ENCODE assay signal across 24 mouse cellular contexts in genomic region chr13:62923182-62923581, GRCm38 (mm10). TPM values are rescaled to one million over a fixed set of nuclear protein-coding genes. Genes with fewer than 3 reads are reported as not detected.
DNase-seq lines count a peak whose midpoint lies in the region; ATAC-seq and TF ChIP-seq lines count a peak whose summit lies in the region.
"Had no signal": no experiment of that assay in that cellular context is flagged by ENCODE, and none has a peak within 500 bp of the region (broad histone marks: within the 10 kb centered on the region; RNA-seq: fewer than 3 reads in every experiment).

No protein-coding gene starts in this region.

- no peak for TF ChIP-seq CTCF in forebrain, postnatal 0 days (IDR thresholded peaks at IDR 0.05; ENCODE audit: low read depth)

- H3K4me2 ChIP-seq in forebrain, postnatal 0 days (ENCODE audit: low read depth): no peak overlapping the region
- H3K4me2 ChIP-seq in forebrain, embryonic 16.5 days (ENCODE audit: low read length): no peak overlapping the region
- H3K4me2 ChIP-seq in limb, embryonic 14.5 days (replicated peaks; ENCODE audit: low read depth, low read length, severe bottlenecking): no peak overlapping the region
- H3K4me2 ChIP-seq in embryonic facial prominence, embryonic 12.5 days (replicated peaks): no peak overlapping the region
- no peak overlapping the region for H3K4me2 ChIP-seq in stomach, embryonic 16.5 days (ENCODE audit: low read depth, low read length)
- H3K4me2 ChIP-seq: heart, embryonic 12.5 days; liver, embryonic 13.5 days had no signal

- no peaks in the 10 kb centered on the region for H3K9me3 ChIP-seq in forebrain, postnatal 0 days (ENCODE audit: low read length)
- no peaks in the 10 kb centered on the region for H3K9me3 ChIP-seq in forebrain, embryonic 16.5 days (ENCODE audit: control insufficient read depth, low read length)
- H3K9me3 ChIP-seq in limb, embryonic 14.5 days (ENCODE audit: control insufficient read depth, low read length): no peaks in the 10 kb centered on the region
- no peaks in the 10 kb centered on the region for H3K9me3 ChIP-seq in limb, embryonic 10.5 days (replicated peaks)
- no peaks in the 10 kb centered on the region for H3K9me3 ChIP-seq in embryonic facial prominence, embryonic 12.5 days
- no peaks in the 10 kb centered on the region for H3K9me3 ChIP-seq in stomach, embryonic 16.5 days (replicated peaks; ENCODE audit: control insufficient read depth, low read length)
- H3K9me3 ChIP-seq: forebrain, embryonic 10.5 days; heart, embryonic 12.5 days; liver, embryonic 13.5 days had no signal

- DNase-seq in forebrain, postnatal 0 days: no peak
- DNase-seq in limb, embryonic 14.5 days (ENCODE audit: low spot score): no peak
- no peak for DNase-seq in limb, embryonic 10.5 days (ENCODE audit: low spot score)
- no peak for DNase-seq in adrenal gland, postnatal 14 days
- DNase-seq in cerebellum, adult 11 months: no peak
- DNase-seq: adrenal gland, postnatal 36 days; cerebellum, adult 2 months; gastrocnemius, adult 2 months; kidney, adult 2 months; kidney, postnatal 14 days; left cerebral cortex, postnatal 4 days; liver, embryonic 13.5 days; lung, postnatal 36 days; right cerebral cortex, postnatal 25 days; thymus, postnatal 14 days had no signal

- H3K4me1 ChIP-seq in forebrain, postnatal 0 days (ENCODE audit: insufficient read depth): no peaks in the 10 kb centered on the region
- no peaks in the 10 kb centered on the region for H3K4me1 ChIP-seq in forebrain, embryonic 16.5 days (replicated peaks; ENCODE audit: control insufficient read depth, insufficient read depth, low read length)
- peaks cover 11% of the 10 kb centered on the region for H3K4me1 ChIP-seq in limb, embryonic 14.5 days (ENCODE audit: control insufficient read depth, insufficient read depth, low read length)
- peaks cover 12% of the 10 kb centered on the region; the same call in 1 of the 2 replicates for H3K4me1 ChIP-seq in limb, embryonic 10.5 days
- 0 out of 2 replicates have a peak, but pooled peaks cover 8% of the 10 kb centered on the region for H3K4me1 ChIP-seq in embryonic facial prominence, embryonic 12.5 days
- H3K4me1 ChIP-seq in stomach, embryonic 16.5 days (ENCODE audit: control insufficient read depth, insufficient read depth, low read length): peaks cover 8% of the 10 kb centered on the region
- H3K4me1 ChIP-seq: forebrain, embryonic 10.5 days; heart, embryonic 12.5 days; liver, embryonic 13.5 days had no signal

- ATAC-seq in forebrain, postnatal 0 days: peak; percentile 30; the same call in 1 of the 2 replicates
- no peak for ATAC-seq in forebrain, embryonic 16.5 days
- peak; percentile 27; the same call in 1 of the 2 replicates for ATAC-seq in limb, embryonic 14.5 days (ENCODE audit: low FRiP score, low read depth)
- ATAC-seq in embryonic facial prominence, embryonic 12.5 days (ENCODE audit: insufficient number of reproducible peaks, insufficient read depth, low FRiP score, low TSS enrichment): no peak
- ATAC-seq in stomach, embryonic 16.5 days (ENCODE audit: insufficient read depth, low FRiP score): peak; percentile 34; the same call in 1 of the 2 replicates
- ATAC-seq: hindbrain, embryonic 16.5 days had no signal

- TF ChIP-seq POLR2A in limb, embryonic 14.5 days (IDR thresholded peaks at IDR 0.05; ENCODE audit: borderline replicate concordance, extremely low read depth, insufficient read depth, insufficient read length): no peak

- H3K36me3 ChIP-seq in forebrain, postnatal 0 days (ENCODE audit: insufficient read depth): no peaks in the 10 kb centered on the region
- no peaks in the 10 kb centered on the region for H3K36me3 ChIP-seq in forebrain, embryonic 16.5 days (ENCODE audit: control insufficient read depth, insufficient read depth)
- H3K36me3 ChIP-seq in limb, embryonic 14.5 days (ENCODE audit: control insufficient read depth, insufficient read depth, low read length): no peaks in the 10 kb centered on the region
- H3K36me3 ChIP-seq in limb, embryonic 10.5 days: no peaks in the 10 kb centered on the region
- H3K36me3 ChIP-seq in embryonic facial prominence, embryonic 12.5 days: no peaks in the 10 kb centered on the region
- no peaks in the 10 kb centered on the region for H3K36me3 ChIP-seq in stomach, embryonic 16.5 days (ENCODE audit: control insufficient read depth, insufficient read depth, low read length)
- H3K36me3 ChIP-seq: forebrain, embryonic 10.5 days; heart, embryonic 12.5 days; liver, embryonic 13.5 days had no signal

- WGBS in forebrain, postnatal 0 days: 58% methylated on average over 8 of the region's 8 CpGs
- WGBS in forebrain, embryonic 16.5 days: 66% methylated on average over 8 of the region's 8 CpGs
- 61% methylated on average over 8 of the region's 8 CpGs for WGBS in limb, embryonic 14.5 days
- 87% methylated on average over 8 of the region's 8 CpGs for WGBS in limb, embryonic 10.5 days
- WGBS in embryonic facial prominence, embryonic 12.5 days: 73% methylated on average over 8 of the region's 8 CpGs
- 50% methylated on average over 8 of the region's 8 CpGs for WGBS in stomach, embryonic 16.5 days

- no peak overlapping the region for H3K4me3 ChIP-seq in forebrain, postnatal 0 days (ENCODE audit: low read depth, low read length)
- H3K4me3 ChIP-seq in forebrain, embryonic 16.5 days (replicated peaks; ENCODE audit: low read length): no peak overlapping the region
- no peak overlapping the region for H3K4me3 ChIP-seq in limb, embryonic 14.5 days (replicated peaks; ENCODE audit: low read length)
- no peak overlapping the region for H3K4me3 ChIP-seq in limb, embryonic 10.5 days
- no peak overlapping the region for H3K4me3 ChIP-seq in embryonic facial prominence, embryonic 12.5 days
- H3K4me3 ChIP-seq in stomach, embryonic 16.5 days (replicated peaks; ENCODE audit: low read length): no peak overlapping the region
- H3K4me3 ChIP-seq: forebrain, embryonic 10.5 days; gastrocnemius, adult 2 months; heart, embryonic 12.5 days; left cerebral cortex, adult 2 months; liver, embryonic 13.5 days had no signal

- no peaks in the 10 kb centered on the region for H3K27me3 ChIP-seq in forebrain, postnatal 0 days (ENCODE audit: insufficient read depth, low read length)
- no peaks in the 10 kb centered on the region for H3K27me3 ChIP-seq in forebrain, embryonic 16.5 days (replicated peaks; ENCODE audit: control insufficient read depth, insufficient read depth, low read length)
- no peaks in the 10 kb centered on the region for H3K27me3 ChIP-seq in limb, embryonic 14.5 days (ENCODE audit: control insufficient read depth, insufficient read depth, low read length)
- no peaks in the 10 kb centered on the region for H3K27me3 ChIP-seq in limb, embryonic 10.5 days (ENCODE audit: low read depth, poor library complexity, severe bottlenecking)
- no peaks in the 10 kb centered on the region for H3K27me3 ChIP-seq in embryonic facial prominence, embryonic 12.5 days
- no peaks in the 10 kb centered on the region for H3K27me3 ChIP-seq in stomach, embryonic 16.5 days (ENCODE audit: control insufficient read depth, insufficient read depth, low read length)
- H3K27me3 ChIP-seq: heart, embryonic 12.5 days; liver, embryonic 13.5 days had no signal

- no peak overlapping the region for H3K27ac ChIP-seq in forebrain, postnatal 0 days (ENCODE audit: low read depth, low read length)
- H3K27ac ChIP-seq in forebrain, embryonic 16.5 days (ENCODE audit: low read length): no peak overlapping the region
- H3K27ac ChIP-seq in limb, embryonic 14.5 days (replicated peaks; ENCODE audit: low read depth, low read length): no peak overlapping the region
- no peak overlapping the region for H3K27ac ChIP-seq in limb, embryonic 10.5 days
- 0 out of 2 replicates have a peak overlapping the region, but pooled peaks have one; percentile 17 for H3K27ac ChIP-seq in embryonic facial prominence, embryonic 12.5 days
- H3K27ac ChIP-seq in stomach, embryonic 16.5 days (ENCODE audit: low read length): peak overlapping the region; percentile 68
- H3K27ac ChIP-seq: forebrain, embryonic 10.5 days; gastrocnemius, adult 2 months; left cerebral cortex, adult 2 months; liver, embryonic 13.5 days had no signal

- H3K9ac ChIP-seq in forebrain, postnatal 0 days: no peak overlapping the region
- no peak overlapping the region for H3K9ac ChIP-seq in forebrain, embryonic 16.5 days (replicated peaks; ENCODE audit: low read depth, low read length)
- no peak overlapping the region for H3K9ac ChIP-seq in limb, embryonic 14.5 days (ENCODE audit: low read depth, low read length, severe bottlenecking)
- H3K9ac ChIP-seq in embryonic facial prominence, embryonic 12.5 days: no peak overlapping the region
- no peak overlapping the region for H3K9ac ChIP-seq in stomach, embryonic 16.5 days (ENCODE audit: low read length)
- H3K9ac ChIP-seq: heart, embryonic 12.5 days; liver, embryonic 13.5 days had no signal

RNA-seq across cellular contexts. Expression of gene Fbp1, which starts 35.1 kb away (rescaled TPM):
- 0.15 TPM in 1 of 2 replicates, not detected in the other for total RNA-seq in forebrain, postnatal 0 days (2014; rRNA removed)
- 0.21 and 0.45 TPM in 2 replicates for polyA plus RNA-seq in forebrain, postnatal 0 days (2015; fragmentation: Nextera tagmentation; extraction: Ambion mirVana)
- polyA plus RNA-seq in forebrain, embryonic 16.5 days (2015; fragmentation: Nextera tagmentation; extraction: Ambion mirVana): 0.21 TPM in 1 of 2 replicates, not detected in the other
- 0.89 and 1.00 TPM in 2 replicates for polyA plus RNA-seq in limb, embryonic 14.5 days (2012; rRNA removed)
- polyA plus RNA-seq in limb, embryonic 14.5 days (2014; fragmentation: Nextera tagmentation; extraction: Ambion mirVana): 1.1 and 2.2 TPM in 2 replicates
- not detected in 2 replicates for polyA plus RNA-seq in limb, embryonic 10.5 days (2016; fragmentation: Nextera tagmentation; extraction: Ambion mirVana)
- 0.19 and 0.55 TPM in 2 replicates for polyA plus RNA-seq in embryonic facial prominence, embryonic 12.5 days (2016; fragmentation: Nextera tagmentation; extraction: Ambion mirVana)
- 4.1 and 4.2 TPM in 2 replicates for polyA plus RNA-seq in stomach, embryonic 16.5 days (2015; fragmentation: Nextera tagmentation; extraction: Ambion mirVana)
- total RNA-seq in adrenal gland, postnatal 14 days (2021): 6.5 and 111 TPM in 2 replicates
- total RNA-seq: gastrocnemius, adult 2 months; midbrain, postnatal 0 days; neutrophil, adult 5-6 weeks had no signal
- polyA plus RNA-seq: cerebellum, adult 2 months; forebrain, embryonic 10.5 days had no signal

RNA-seq across cellular contexts. Expression of gene 2010111I01Rik, which starts 41.5 kb away (rescaled TPM):
- 33.2 and 47.8 TPM in 2 replicates for total RNA-seq in forebrain, postnatal 0 days (2014; rRNA removed)
- 17.6 and 20.3 TPM in 2 replicates for polyA plus RNA-seq in forebrain, postnatal 0 days (2015; fragmentation: Nextera tagmentation; extraction: Ambion mirVana)
- 30.0 and 30.5 TPM in 2 replicates for polyA plus RNA-seq in forebrain, embryonic 16.5 days (2015; fragmentation: Nextera tagmentation; extraction: Ambion mirVana)
- 220 and 231 TPM in 2 replicates for polyA plus RNA-seq in limb, embryonic 14.5 days (2012; rRNA removed)
- polyA plus RNA-seq in limb, embryonic 14.5 days (2014; fragmentation: Nextera tagmentation; extraction: Ambion mirVana): 255 and 281 TPM in 2 replicates
- 107 and 122 TPM in 2 replicates for polyA plus RNA-seq in limb, embryonic 10.5 days (2016; fragmentation: Nextera tagmentation; extraction: Ambion mirVana)
- 138 and 144 TPM in 2 replicates for polyA plus RNA-seq in embryonic facial prominence, embryonic 12.5 days (2016; fragmentation: Nextera tagmentation; extraction: Ambion mirVana)
- polyA plus RNA-seq in stomach, embryonic 16.5 days (2015; fragmentation: Nextera tagmentation; extraction: Ambion mirVana): 119 and 131 TPM in 2 replicates
- 78.4 and 78.9 TPM in 2 replicates for total RNA-seq in adrenal gland, postnatal 14 days (2021)

Comparison
In these comparisons a context has a peak if more than half of its experiments do, and no peak if none do; other contexts are left out.
1. ATAC-seq: peak in forebrain, postnatal 0 days (single experiment), limb, embryonic 14.5 days (single experiment) and stomach, embryonic 16.5 days (single experiment); none in forebrain, embryonic 16.5 days (single experiment) and embryonic facial prominence, embryonic 12.5 days (single experiment).
2. H3K27ac ChIP-seq: peak in embryonic facial prominence, embryonic 12.5 days (single experiment) and stomach, embryonic 16.5 days (single experiment); none in forebrain, postnatal 0 days (single experiment), forebrain, embryonic 16.5 days (single experiment), limb, embryonic 14.5 days (single experiment) and limb, embryonic 10.5 days (single experiment).